Mouse (Mus musculus) midbrain, embryonic 10.5 days (tissue): ENCODE results near the gene Dync1i2. TPM values are rescaled to one million over a fixed set of nuclear protein-coding genes. Genes with fewer than 3 reads are reported as not detected.

Source experiments
- polyA plus RNA-seq: library from polyadenylated mRNA; unstranded; fragments of >200 nt; fragmentation: Nextera tagmentation; extraction: Ambion mirVana; gene quantifications from 2 replicates; pipeline ENCODE4 v1.2.1, GENCODE M21; 2016

Dync1i2 gene
- polyA plus RNA-seq, 1 experiment from 2014 or later = 118 TPM

Other genes with a start within 250 kb of the Dync1i2 start
- 43.3 and 46.2 TPM in 2 replicates for gene Dcaf17, start 156.4 kb upstream of the Dync1i2 start, polyA plus RNA-seq
- 20.6 and 21.6 TPM in 2 replicates for gene Mettl8, start 156.1 kb upstream of the Dync1i2 start, polyA plus RNA-seq
- gene Cybrd1, start 93.8 kb upstream of the Dync1i2 start, polyA plus RNA-seq = 0.23 and 0.30 TPM in 2 replicates
- 30.0 and 35.2 TPM in 2 replicates for gene Slc25a12, start 156.0 kb downstream of the Dync1i2 start, polyA plus RNA-seq
- gene Hat1, start 177.3 kb downstream of the Dync1i2 start, polyA plus RNA-seq = 203 and 243 TPM in 2 replicates
- gene Metap1d, start 241.6 kb downstream of the Dync1i2 start, polyA plus RNA-seq = 26.6 and 28.2 TPM in 2 replicates